Mouse (Mus musculus) heart, embryonic 16.5 days (tissue): ENCODE measurements around the gene Magi1. TPM values are rescaled to one million over a fixed set of nuclear protein-coding genes. Genes with fewer than 3 reads are reported as not detected.

Experiments
- ATAC-seq: fragments of 200-750 bp; cut with Nextera tagmentation; replicated peaks from 2 replicates; pipeline ENCODE4 v1.8.0; 2017; ENCODE audit warnings: moderate number of reproducible peaks; ENCODE audit not compliant: insufficient read depth, low FRiP score; ENCODE audit errors: extremely low read depth
- H3K27ac ChIP-seq: fragments of 300-500 bp; sonication (generic); 2 replicates; pipeline ENCODE4 v1.5.1; 2014; ENCODE audit warnings: mild to moderate bottlenecking, low read length, control low read depth, moderate library complexity
- H3K27me3 ChIP-seq: fragments of 300-500 bp; sonication (generic); 2 replicates; pipeline ENCODE4 v1.6.1; 2014; ENCODE audit warnings: low read length, mixed read lengths; ENCODE audit not compliant: control insufficient read depth, insufficient read depth
- H3K36me3 ChIP-seq: fragments of 300-500 bp; sonication (generic); 2 replicates; pipeline ENCODE4 v1.6.1; 2014; ENCODE audit not compliant: control insufficient read depth, insufficient read depth
- H3K4me1 ChIP-seq: fragments of 300-500 bp; sonication (generic); 2 replicates; pipeline ENCODE4 v1.6.1; 2014; ENCODE audit warnings: low read length, mixed read lengths; ENCODE audit not compliant: control insufficient read depth, insufficient read depth
- H3K4me2 ChIP-seq: fragments of 300-500 bp; sonication (generic); 2 replicates; pipeline ENCODE4 v1.6.1; 2014; ENCODE audit warnings: low read depth, mild to moderate bottlenecking, control low read depth, low read length
- H3K4me3 ChIP-seq: fragments of 300-500 bp; sonication (generic); 2 replicates; pipeline ENCODE4 v1.5.1; 2014; ENCODE audit warnings: mild to moderate bottlenecking, control low read depth, low read length
- H3K9ac ChIP-seq: fragments of 300-500 bp; sonication (generic); 2 replicates; pipeline ENCODE4 v1.6.1; 2014; ENCODE audit warnings: low read length, control low read depth
- H3K9me3 ChIP-seq: fragments of 300-500 bp; sonication (generic); replicated peaks from 2 replicates; pipeline ENCODE4 v1.6.1; 2016; ENCODE audit warnings: low read length; ENCODE audit not compliant: control insufficient read depth
- WGBS: fragments of 180-500 bp; shearing (Covaris S2); extraction: QIAGEN DNeasy Blood & Tissue Kit; methylation state at CpG from one replicate; pipeline ENCODE4 v1.1.7; 2014; 5-methylcytosine and 5-hydroxymethylcytosine counted together
- polyA plus RNA-seq: library from polyadenylated mRNA; unstranded; fragments of >200 nt; fragmentation: Nextera tagmentation; extraction: Ambion mirVana; gene quantifications from 2 replicates; pipeline ENCODE4 v1.2.1, GENCODE M21; 2015

Gene Magi1
- polyA plus RNA-seq, 1 experiment from 2014 or later, result 6.3 TPM

GRCm38 (mm10) chr6:94038897-94039296, 244.8 kb downstream of the Magi1 start:
- Histone ChIP-seq H3K9me3 (no peaks in the 10 kb centered on the region; the same call in 1 of the 2 replicates), H3K9ac (no peak overlapping the region), H3K4me1 (0 out of 2 replicates have a peak, but pooled peaks cover 5% of the 10 kb centered on the region), H3K4me3 (no peak overlapping the region), H3K27me3 (no peaks in the 10 kb centered on the region), H3K4me2 (no peak overlapping the region), H3K27ac (no peak overlapping the region), H3K36me3 (peaks cover 3% of the 10 kb centered on the region; the same call in 1 of the 2 replicates)
- ATAC-seq, result no peak
- WGBS, result 97% methylated on average over 3 of the region's 3 CpGs

- H3K27me3 ChIP-seq, result no peaks in the 10 kb centered on the region
- no peaks in the 10 kb centered on the region for H3K4me1 ChIP-seq
- H3K9ac ChIP-seq, result no peak overlapping the region
- ATAC-seq, result no peak
- WGBS, result 75% methylated on average over 7 of the region's 7 CpGs
- peaks cover 3% of the 10 kb centered on the region; the same call in 1 of the 2 replicates for H3K36me3 ChIP-seq
- no peak overlapping the region for H3K4me3 ChIP-seq
- H3K4me2 ChIP-seq, result no peak overlapping the region
- no peak overlapping the region for H3K27ac ChIP-seq
- H3K9me3 ChIP-seq, result no peaks in the 10 kb centered on the region; the same call in 1 of the 2 replicates
Observed at GRCm38 (mm10) chr6:94036554-94036953, 247.2 kb downstream of the Magi1 start.

GRCm38 (mm10) chr6:94026361-94026760, 257.4 kb downstream of the Magi1 start:
- H3K27me3 ChIP-seq, result no peaks in the 10 kb centered on the region
- H3K36me3 ChIP-seq, result no peaks in the 10 kb centered on the region
- H3K4me1 ChIP-seq, result peaks cover 5% of the 10 kb centered on the region
- ATAC-seq, result no peak
- H3K9me3 ChIP-seq, result no peaks in the 10 kb centered on the region
- H3K9ac ChIP-seq, result no peak overlapping the region
- 85% methylated on average over 9 of the region's 9 CpGs for WGBS
- H3K27ac ChIP-seq, result no peak overlapping the region
- H3K4me2 ChIP-seq, result no peak overlapping the region
- H3K4me3 ChIP-seq, result no peak overlapping the region

GRCm38 (mm10) chr6:94022437-94022836, 261.3 kb downstream of the Magi1 start:
- Histone ChIP-seq H3K4me3 (no peak overlapping the region), H3K9ac (no peak overlapping the region), H3K27me3 (no peaks in the 10 kb centered on the region), H3K4me2 (no peak overlapping the region), H3K9me3 (no peaks in the 10 kb centered on the region), H3K27ac (no peak overlapping the region), H3K36me3 (no peaks in the 10 kb centered on the region), H3K4me1 (no peaks in the 10 kb centered on the region)
- no peak for ATAC-seq
- WGBS, result 69% methylated on average over 5 of the region's 5 CpGs

GRCm38 (mm10) chr6:94021239-94021962, 262.3 kb downstream of the Magi1 start:
- no peak overlapping the region for H3K4me2 ChIP-seq
- H3K4me1 ChIP-seq, result no peaks in the 10 kb centered on the region
- no peak overlapping the region for H3K9ac ChIP-seq
- no peaks in the 10 kb centered on the region for H3K27me3 ChIP-seq
- H3K27ac ChIP-seq, result no peak overlapping the region
- no peak for ATAC-seq
- no peaks in the 10 kb centered on the region for H3K36me3 ChIP-seq
- H3K9me3 ChIP-seq, result no peaks in the 10 kb centered on the region
- 66% methylated on average over 8 of the region's 8 CpGs for WGBS
- no peak overlapping the region for H3K4me3 ChIP-seq

GRCm38 (mm10) chr6:94020566-94020965, 263.2 kb downstream of the Magi1 start:
- Histone ChIP-seq H3K4me1 (no peaks in the 10 kb centered on the region), H3K36me3 (no peaks in the 10 kb centered on the region), H3K9me3 (no peaks in the 10 kb centered on the region), H3K4me2 (no peak overlapping the region), H3K9ac (no peak overlapping the region), H3K4me3 (no peak overlapping the region), H3K27ac (no peak overlapping the region), H3K27me3 (no peaks in the 10 kb centered on the region)
- WGBS, result 84% methylated on average over 4 of the region's 4 CpGs
- ATAC-seq, result no peak

- Histone ChIP-seq H3K4me1 (no peaks in the 10 kb centered on the region), H3K27me3 (no peaks in the 10 kb centered on the region), H3K4me3 (no peak overlapping the region), H3K9ac (no peak overlapping the region), H3K4me2 (no peak overlapping the region), H3K9me3 (no peaks in the 10 kb centered on the region), H3K27ac (no peak overlapping the region), H3K36me3 (no peaks in the 10 kb centered on the region)
- no peak for ATAC-seq
- WGBS, result 92% methylated on average over 4 of the region's 4 CpGs
Observed at GRCm38 (mm10) chr6:94019935-94020334, 263.8 kb downstream of the Magi1 start.

- Histone ChIP-seq H3K4me2 (no peak overlapping the region), H3K9me3 (no peaks in the 10 kb centered on the region), H3K36me3 (no peaks in the 10 kb centered on the region), H3K4me1 (no peaks in the 10 kb centered on the region), H3K4me3 (no peak overlapping the region), H3K27ac (no peak overlapping the region), H3K9ac (no peak overlapping the region), H3K27me3 (no peaks in the 10 kb centered on the region)
- WGBS, result 60% methylated on average over 2 of the region's 2 CpGs
- no peak for ATAC-seq
Observed at GRCm38 (mm10) chr6:94013761-94014160, 270.0 kb downstream of the Magi1 start.

GRCm38 (mm10) chr6:94011947-94012346, 271.8 kb downstream of the Magi1 start:
- H3K4me2 ChIP-seq, result no peak overlapping the region
- no peak overlapping the region for H3K9ac ChIP-seq
- no peaks in the 10 kb centered on the region for H3K4me1 ChIP-seq
- no peaks in the 10 kb centered on the region for H3K9me3 ChIP-seq
- no peak overlapping the region for H3K4me3 ChIP-seq
- no peaks in the 10 kb centered on the region for H3K36me3 ChIP-seq
- WGBS, result 69% methylated on average over 5 of the region's 5 CpGs
- ATAC-seq, result no peak
- no peak overlapping the region for H3K27ac ChIP-seq
- H3K27me3 ChIP-seq, result no peaks in the 10 kb centered on the region
